Mouse (Mus musculus) embryonic facial prominence, embryonic 12.5 days (tissue): ENCODE measurements around the gene Ppp2r5e. TPM values are rescaled to one million over a fixed set of nuclear protein-coding genes. Genes with fewer than 3 reads are reported as not detected.
"Not testable (repeated sequence)": the region's sequence is repeated elsewhere in the genome, so short reads cannot be mapped to it uniquely, and the experiment has no call there.

Experiments used
- ATAC-seq: fragments of 200-750 bp; cut with Nextera tagmentation; 2 replicates; pipeline ENCODE4 v1.8.0; 2017; ENCODE audit not compliant: insufficient number of reproducible peaks, insufficient read depth, low FRiP score, low TSS enrichment
- H3K27ac ChIP-seq: fragments of 300-500 bp; sonication (generic); 2 replicates; pipeline ENCODE4 v1.5.1; 2016; ENCODE audit warnings: mild to moderate bottlenecking
- H3K27me3 ChIP-seq: fragments of 300-500 bp; sonication (generic); 2 replicates; pipeline ENCODE4 v1.6.1; 2016; ENCODE audit warnings: mild to moderate bottlenecking, moderate library complexity
- H3K36me3 ChIP-seq: fragments of 300-500 bp; sonication (generic); 2 replicates; pipeline ENCODE4 v1.6.1; 2016; ENCODE audit warnings: mild to moderate bottlenecking
- H3K4me1 ChIP-seq: fragments of 300-500 bp; sonication (generic); 2 replicates; pipeline ENCODE4 v1.6.1; 2016
- H3K4me2 ChIP-seq: fragments of 300-500 bp; sonication (generic); replicated peaks from 2 replicates; pipeline ENCODE4 v1.6.1; 2016; ENCODE audit warnings: mild to moderate bottlenecking, moderate library complexity
- H3K4me3 ChIP-seq: fragments of 300-500 bp; sonication (generic); 2 replicates; pipeline ENCODE4 v1.5.1; 2016; ENCODE audit warnings: mild to moderate bottlenecking
- H3K9ac ChIP-seq: fragments of 300-500 bp; sonication (generic); 2 replicates; pipeline ENCODE4 v1.6.1; 2016; ENCODE audit warnings: mild to moderate bottlenecking, moderate library complexity
- H3K9me3 ChIP-seq: fragments of 300-500 bp; sonication (generic); 2 replicates; pipeline ENCODE4 v1.6.1; 2016; ENCODE audit warnings: mild to moderate bottlenecking, moderate library complexity
- WGBS: fragments of 180-500 bp; shearing (Covaris S2); methylation state at CpG from one replicate; pipeline ENCODE4 v1.1.7; 2016; 5-methylcytosine and 5-hydroxymethylcytosine counted together
- polyA plus RNA-seq: library from polyadenylated mRNA; unstranded; fragments of >200 nt; fragmentation: Nextera tagmentation; extraction: Ambion mirVana; gene quantifications from 2 replicates; pipeline ENCODE4 v1.2.1, GENCODE M21; 2016

Gene Ppp2r5e
- polyA plus RNA-seq, 1 experiment from 2014 or later, result 19.2 TPM

DNA sequence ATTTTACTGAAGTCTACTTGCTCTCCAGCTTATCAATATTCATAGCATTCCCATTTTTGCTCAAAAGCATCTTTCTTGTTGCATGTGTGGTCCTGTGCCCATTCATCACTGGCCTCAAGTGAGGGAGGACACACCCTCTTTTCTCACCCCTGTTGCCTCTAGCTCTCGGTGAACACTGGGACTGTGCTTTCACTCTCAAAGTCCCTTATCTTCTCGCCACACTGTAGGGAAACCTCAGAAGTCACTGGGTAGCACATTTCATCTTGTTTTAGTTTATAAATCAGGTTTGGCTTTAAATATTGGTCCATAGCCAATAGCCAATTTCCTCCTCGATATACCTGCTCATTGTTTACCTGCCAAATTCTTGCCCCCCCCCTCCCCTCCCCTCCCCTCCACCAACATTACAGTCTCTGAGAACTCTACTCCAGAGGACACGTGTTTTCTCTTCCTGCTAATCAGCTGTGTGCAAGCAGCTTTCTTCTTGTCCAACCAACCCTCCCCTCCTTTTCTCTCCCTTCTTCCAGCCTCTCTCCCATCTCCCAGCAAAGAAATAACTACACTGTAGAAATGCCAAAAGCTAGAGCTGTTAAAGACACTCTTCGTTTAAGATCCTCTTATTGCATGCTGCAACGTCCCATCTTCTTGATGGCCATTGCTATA, 90.9 kb downstream of the Ppp2r5e start:
- no peak overlapping the region for H3K4me3 ChIP-seq
- no peak overlapping the region for H3K27ac ChIP-seq
- no peaks in the 10 kb centered on the region for H3K4me1 ChIP-seq
- no peaks in the 10 kb centered on the region for H3K27me3 ChIP-seq
- 77% methylated on average over 6 of the region's 6 CpGs for WGBS
- no peak overlapping the region for H3K4me2 ChIP-seq
- no peaks in the 10 kb centered on the region for H3K9me3 ChIP-seq
- H3K9ac ChIP-seq, result no peak overlapping the region
- no peaks in the 10 kb centered on the region for H3K36me3 ChIP-seq
- no peak for ATAC-seq

DNA sequence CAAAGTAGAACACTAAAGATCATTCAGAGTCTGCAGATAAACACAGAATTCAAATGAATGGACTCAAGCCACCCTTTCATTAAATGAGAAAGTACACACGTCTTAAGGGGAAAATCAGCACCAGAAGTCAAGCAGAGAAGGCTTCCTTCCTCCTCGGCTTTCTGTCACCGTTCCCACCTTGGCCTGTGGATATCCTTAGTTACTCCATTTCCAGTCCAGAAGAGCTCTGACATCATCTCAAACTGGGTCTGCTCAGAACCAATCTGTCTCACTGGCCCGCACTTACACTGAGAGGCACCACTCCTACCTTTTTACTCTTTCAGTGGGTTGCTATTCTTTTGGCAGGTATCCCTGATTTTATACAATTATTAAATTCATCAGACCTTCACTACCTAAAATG, 93.4 kb downstream of the Ppp2r5e start:
- H3K9ac ChIP-seq, result no peak overlapping the region
- H3K4me1 ChIP-seq, result no peaks in the 10 kb centered on the region
- H3K27me3 ChIP-seq, result no peaks in the 10 kb centered on the region
- H3K27ac ChIP-seq, result no peak overlapping the region
- no peaks in the 10 kb centered on the region for H3K9me3 ChIP-seq
- H3K4me2 ChIP-seq, result no peak overlapping the region
- H3K4me3 ChIP-seq, result no peak overlapping the region
- ATAC-seq, result no peak
- 80% methylated on average over 4 of the region's 4 CpGs for WGBS
- no peaks in the 10 kb centered on the region for H3K36me3 ChIP-seq

DNA sequence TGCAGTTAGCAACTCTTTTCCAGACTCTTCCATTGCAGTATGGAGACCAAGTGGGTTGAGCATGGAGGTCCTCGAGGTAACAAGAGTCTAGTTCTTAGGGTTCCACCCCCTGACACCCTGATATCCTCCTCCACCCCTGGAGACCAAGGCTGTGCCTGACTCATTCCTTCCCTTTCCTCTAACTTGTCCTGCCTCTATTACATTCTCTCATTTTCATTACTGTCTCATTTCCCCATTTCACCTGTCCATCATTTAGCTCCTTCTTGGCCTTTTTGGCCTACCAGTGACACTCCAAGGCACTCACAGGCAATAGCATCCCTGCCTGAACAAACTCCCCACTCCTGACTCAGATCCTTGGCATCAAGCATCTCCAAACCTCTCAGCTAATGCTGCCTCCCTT, 98.3 kb downstream of the Ppp2r5e start:
- Histone ChIP-seq H3K27ac (no peak overlapping the region), H3K4me1 (no peaks in the 10 kb centered on the region), H3K27me3 (no peaks in the 10 kb centered on the region), H3K4me3 (no peak overlapping the region), H3K9me3 (no peaks in the 10 kb centered on the region), H3K9ac (no peak overlapping the region), H3K4me2 (no peak overlapping the region), H3K36me3 (no peaks in the 10 kb centered on the region)
- no peak for ATAC-seq
- 92% methylated on average over 1 of the region's 1 CpGs for WGBS

DNA sequence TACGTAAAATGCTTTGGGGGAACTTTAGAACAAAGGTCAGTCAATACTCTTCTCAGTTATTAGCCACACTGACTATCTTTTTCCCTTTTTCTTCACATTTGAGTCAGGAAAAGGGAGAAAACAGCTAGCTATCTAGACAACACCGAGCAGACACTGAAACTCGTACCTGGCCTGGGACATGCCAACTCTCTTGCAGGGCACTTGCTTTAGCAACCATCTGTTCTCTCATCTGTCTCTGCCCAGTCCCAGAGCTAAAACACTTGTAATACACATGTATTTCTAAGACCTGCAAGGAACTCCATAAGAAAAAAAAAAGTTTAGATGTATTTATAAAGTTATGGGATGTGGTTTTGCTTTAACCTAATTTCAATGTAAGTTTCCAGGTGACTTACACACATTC, 100.4 kb downstream of the Ppp2r5e start:
- ATAC-seq, result no peak
- H3K9ac ChIP-seq, result no peak overlapping the region
- 91% methylated on average over 3 of the region's 3 CpGs for WGBS
- no peaks in the 10 kb centered on the region for H3K9me3 ChIP-seq
- H3K4me3 ChIP-seq, result no peak overlapping the region
- H3K4me2 ChIP-seq, result no peak overlapping the region
- no peaks in the 10 kb centered on the region for H3K27me3 ChIP-seq
- H3K27ac ChIP-seq, result no peak overlapping the region
- H3K36me3 ChIP-seq, result no peaks in the 10 kb centered on the region
- no peaks in the 10 kb centered on the region for H3K4me1 ChIP-seq

DNA sequence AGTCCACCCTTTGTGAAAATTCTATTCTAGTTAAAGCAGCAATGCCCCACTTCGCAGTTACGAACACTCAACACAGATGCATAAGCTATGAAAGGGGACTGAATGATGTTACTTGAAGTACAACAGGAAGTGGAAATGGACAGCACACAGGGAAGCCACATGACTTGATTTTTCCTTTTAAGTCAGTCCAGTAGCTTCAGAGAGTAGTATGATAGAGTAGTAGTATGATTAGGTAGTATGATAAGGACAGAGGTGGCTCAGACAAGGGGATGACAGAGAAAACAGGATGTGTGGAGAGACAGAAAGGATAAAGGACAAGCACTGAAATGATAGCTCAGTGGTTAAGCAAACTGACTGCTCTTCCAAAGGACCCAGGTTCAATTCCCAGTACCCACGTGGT, 101.4 kb downstream of the Ppp2r5e start:
- no peaks in the 10 kb centered on the region for H3K4me1 ChIP-seq
- H3K4me2 ChIP-seq, result no peak overlapping the region
- H3K27me3 ChIP-seq, result no peaks in the 10 kb centered on the region
- H3K27ac ChIP-seq, result no peak overlapping the region
- no peaks in the 10 kb centered on the region for H3K36me3 ChIP-seq
- H3K9ac ChIP-seq, result no peak overlapping the region
- H3K4me3 ChIP-seq, result no peak overlapping the region
- WGBS, result 89% methylated on average over 3 of the region's 3 CpGs
- ATAC-seq, result no peak
- no peaks in the 10 kb centered on the region for H3K9me3 ChIP-seq

DNA sequence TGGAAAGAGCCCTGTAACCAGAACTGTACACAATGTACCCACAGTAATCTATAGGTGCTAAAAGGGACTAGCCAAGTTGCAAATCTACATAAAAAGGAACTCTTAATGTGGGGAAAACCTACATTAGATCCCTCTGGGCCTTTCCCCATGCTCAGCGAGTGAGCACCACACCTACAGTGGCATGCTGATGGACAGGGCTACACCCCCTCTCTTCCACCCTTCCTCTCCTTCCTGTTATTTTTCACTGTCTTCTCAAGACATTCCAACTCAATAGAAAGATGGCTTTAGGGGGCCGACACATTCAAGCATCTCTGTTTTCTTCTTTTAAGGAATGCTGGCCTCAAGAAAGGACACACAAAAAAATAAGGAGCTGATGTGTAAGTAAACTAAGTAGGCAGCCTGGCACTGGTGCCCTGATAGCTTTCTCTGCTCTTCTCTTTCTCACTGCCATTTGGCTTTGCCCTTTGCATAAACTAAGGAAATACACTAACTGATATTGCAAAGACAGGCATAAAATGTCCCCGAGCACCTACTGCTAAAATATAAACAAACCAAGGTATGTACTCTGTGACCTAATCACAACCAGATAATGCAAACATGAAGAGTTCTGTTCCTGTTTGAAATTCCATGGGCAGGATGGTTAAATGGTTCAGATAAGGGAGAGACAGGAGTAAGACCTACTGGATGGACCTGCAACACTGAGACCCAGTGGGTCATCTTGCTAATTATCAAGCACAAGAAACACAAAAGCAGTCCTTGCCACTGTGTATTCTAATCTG, 103.3 kb downstream of the Ppp2r5e start:
- H3K4me2 ChIP-seq, result no peak overlapping the region
- H3K9ac ChIP-seq, result no peak overlapping the region
- no peaks in the 10 kb centered on the region for H3K36me3 ChIP-seq
- no peaks in the 10 kb centered on the region for H3K27me3 ChIP-seq
- no peak for ATAC-seq
- 64% methylated on average over 3 of the region's 3 CpGs for WGBS
- H3K27ac ChIP-seq, result no peak overlapping the region
- H3K9me3 ChIP-seq, result no peaks in the 10 kb centered on the region
- no peaks in the 10 kb centered on the region for H3K4me1 ChIP-seq
- no peak overlapping the region for H3K4me3 ChIP-seq

DNA sequence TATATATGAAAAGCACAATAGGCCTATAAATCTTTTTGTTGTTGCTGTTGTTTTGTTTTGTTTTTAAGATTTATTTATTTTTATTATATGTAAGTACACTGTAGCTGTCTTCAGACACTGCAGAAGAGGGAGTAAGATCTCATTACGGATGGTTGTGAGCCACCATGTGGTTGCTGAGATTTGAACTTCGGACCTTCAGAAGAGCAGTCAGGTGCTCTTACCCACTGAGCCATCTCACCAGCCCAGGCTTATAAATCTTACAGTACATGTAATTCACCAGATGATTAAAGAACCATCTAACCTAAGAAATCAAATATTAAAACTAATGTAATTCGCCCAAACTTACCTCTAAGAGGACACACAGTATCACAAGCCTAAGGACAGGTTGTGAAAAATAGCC, 103.9 kb downstream of the Ppp2r5e start:
- H3K4me3 ChIP-seq, H3K9me3 ChIP-seq, H3K36me3 ChIP-seq, H3K4me2 ChIP-seq, ATAC-seq, H3K27me3 ChIP-seq, H3K9ac ChIP-seq, H3K4me1 ChIP-seq, H3K27ac ChIP-seq: not testable (repeated sequence)
- 95% methylated on average over 3 of the region's 3 CpGs for WGBS

DNA sequence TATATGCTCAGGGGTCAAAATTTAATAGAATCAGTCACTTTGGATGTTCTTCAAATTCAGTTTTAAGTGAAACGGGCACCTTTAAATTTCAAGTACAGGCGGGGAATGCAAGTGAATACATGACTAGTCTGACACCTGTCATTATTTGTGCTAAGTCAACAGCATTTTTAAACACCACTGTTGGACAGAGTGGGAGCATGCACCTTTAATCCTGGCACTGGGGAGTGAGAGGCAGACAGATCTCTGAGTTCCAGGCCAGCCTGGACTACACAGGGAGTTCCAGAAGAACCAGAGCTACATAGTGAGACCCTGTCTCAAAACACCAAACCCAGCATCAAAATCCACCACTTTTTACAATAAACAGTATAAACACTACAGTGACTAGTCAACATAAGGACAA, 108.5 kb downstream of the Ppp2r5e start:
- 87% methylated on average over 2 of the region's 2 CpGs for WGBS
- no peak for ATAC-seq
- Histone ChIP-seq H3K9ac (no peak overlapping the region), H3K4me3 (no peak overlapping the region), H3K36me3 (no peaks in the 10 kb centered on the region), H3K4me1 (no peaks in the 10 kb centered on the region), H3K27ac (no peak overlapping the region), H3K9me3 (no peaks in the 10 kb centered on the region), H3K27me3 (no peaks in the 10 kb centered on the region), H3K4me2 (no peak overlapping the region)

DNA sequence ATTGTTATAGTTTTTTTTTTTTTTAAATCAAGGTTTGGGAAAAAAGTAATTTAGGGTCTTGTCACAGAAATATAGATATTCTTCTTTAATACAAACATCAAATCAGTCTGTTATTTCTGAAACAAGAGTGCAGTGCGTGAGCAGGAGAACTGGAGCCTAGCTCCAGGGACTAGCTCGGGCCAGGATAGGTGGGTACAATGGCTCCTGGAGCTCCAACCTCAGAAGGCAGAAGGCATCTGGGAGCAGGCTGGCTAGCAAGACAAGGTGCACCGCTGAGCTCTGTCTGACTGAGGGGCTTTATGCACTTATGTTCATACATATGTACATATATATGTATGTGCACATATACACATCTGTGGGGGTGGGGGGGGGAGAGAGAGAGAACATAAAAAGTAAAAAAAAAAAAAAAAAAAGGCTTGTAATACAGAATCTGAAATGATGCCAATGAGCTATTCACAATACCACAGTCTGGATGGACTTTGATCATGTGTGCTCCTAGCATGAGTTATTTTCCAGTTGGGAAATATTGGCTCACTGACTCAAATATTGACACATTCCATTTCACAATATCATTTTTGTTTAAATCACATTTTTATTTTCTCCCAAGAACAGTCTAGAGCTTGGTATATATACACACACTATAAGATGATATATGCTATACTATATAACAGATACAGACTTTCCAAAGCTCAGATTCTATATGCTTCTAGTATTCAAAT, 109.3 kb downstream of the Ppp2r5e start:
- H3K9me3 ChIP-seq, result no peaks in the 10 kb centered on the region
- H3K9ac ChIP-seq, result no peak overlapping the region
- no peak overlapping the region for H3K27ac ChIP-seq
- H3K4me1 ChIP-seq, result no peaks in the 10 kb centered on the region
- WGBS, result 91% methylated on average over 3 of the region's 3 CpGs
- ATAC-seq, result no peak
- H3K27me3 ChIP-seq, result no peaks in the 10 kb centered on the region
- 0 out of 2 replicates have a peak, but pooled peaks cover 4% of the 10 kb centered on the region for H3K36me3 ChIP-seq
- H3K4me2 ChIP-seq, result no peak overlapping the region
- no peak overlapping the region for H3K4me3 ChIP-seq

DNA sequence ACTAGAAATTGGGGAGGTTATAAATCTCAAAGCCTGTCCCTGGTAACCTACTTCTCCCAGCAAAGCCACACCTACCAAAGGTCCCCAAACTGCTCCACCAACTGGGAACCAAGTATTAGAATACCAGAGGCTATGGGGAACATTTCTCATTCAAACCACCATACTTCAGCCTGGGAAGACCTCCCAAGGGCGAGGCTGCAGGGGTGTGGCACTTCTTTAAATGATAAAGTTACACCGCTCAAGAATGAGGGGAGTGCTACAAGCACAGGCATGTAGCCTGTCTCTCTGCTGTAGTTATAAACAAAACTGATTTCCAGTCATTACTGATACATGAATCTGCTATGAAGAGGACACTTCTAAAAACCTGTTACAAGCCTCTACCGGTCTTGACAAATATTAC, 113.3 kb downstream of the Ppp2r5e start:
- H3K4me3 ChIP-seq, result no peak overlapping the region
- 0 out of 2 replicates have a peak, but pooled peaks cover 4% of the 10 kb centered on the region for H3K36me3 ChIP-seq
- no peak for ATAC-seq
- H3K4me1 ChIP-seq, result no peaks in the 10 kb centered on the region
- H3K27me3 ChIP-seq, result no peaks in the 10 kb centered on the region
- no peak overlapping the region for H3K9ac ChIP-seq
- H3K9me3 ChIP-seq, result no peaks in the 10 kb centered on the region
- H3K4me2 ChIP-seq, result no peak overlapping the region
- no peak overlapping the region for H3K27ac ChIP-seq
- WGBS, result 92% methylated on average over 3 of the region's 3 CpGs

DNA sequence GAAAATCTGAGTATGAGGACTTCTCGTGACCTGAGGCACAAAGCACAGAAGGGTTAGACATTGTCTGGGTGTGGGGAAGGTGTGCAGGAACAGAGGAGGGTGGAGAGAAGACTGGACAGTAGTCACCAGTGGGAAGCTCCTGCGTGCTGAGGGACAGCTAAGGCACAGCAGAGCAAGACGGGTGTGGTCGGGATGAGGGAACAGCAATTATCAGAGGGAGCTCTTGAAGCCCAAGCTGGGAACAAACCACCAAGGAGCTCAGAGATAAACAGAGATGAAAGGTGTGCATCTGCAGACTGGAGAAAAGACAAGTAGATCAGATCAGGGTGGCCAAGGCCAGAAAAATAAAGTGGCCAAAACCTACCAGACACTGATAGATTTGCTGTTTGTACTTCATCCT, 114.0 kb downstream of the Ppp2r5e start:
- ATAC-seq, result no peak
- Histone ChIP-seq H3K27ac (no peak overlapping the region), H3K4me2 (no peak overlapping the region), H3K27me3 (no peaks in the 10 kb centered on the region), H3K9me3 (no peaks in the 10 kb centered on the region), H3K9ac (no peak overlapping the region), H3K4me1 (no peaks in the 10 kb centered on the region), H3K4me3 (no peak overlapping the region), H3K36me3 (0 out of 2 replicates have a peak, but pooled peaks cover 4% of the 10 kb centered on the region)
- 86% methylated on average over 4 of the region's 4 CpGs for WGBS

DNA sequence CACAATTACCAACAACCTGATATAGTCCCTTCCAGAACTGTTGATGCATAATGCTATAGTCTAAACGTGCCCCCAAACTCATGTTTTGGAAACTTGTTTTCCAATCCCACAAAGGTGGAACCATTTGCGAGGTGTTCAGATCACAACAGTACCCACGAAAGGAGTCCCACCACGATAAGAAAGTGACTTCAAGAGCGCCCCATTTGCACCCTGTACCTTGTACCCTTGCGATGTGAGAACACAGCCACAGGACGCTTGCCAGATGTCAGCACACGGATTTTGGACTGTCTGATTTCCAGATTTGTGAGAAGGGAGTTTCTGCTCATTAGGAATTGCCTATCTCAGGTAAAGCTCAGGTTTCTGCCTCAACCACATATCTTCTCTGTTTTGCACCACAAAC, 116.0 kb downstream of the Ppp2r5e start:
- Histone ChIP-seq H3K27ac (no peak overlapping the region), H3K4me3 (no peak overlapping the region), H3K4me2 (no peak overlapping the region), H3K27me3 (no peaks in the 10 kb centered on the region), H3K9ac (no peak overlapping the region), H3K36me3 (0 out of 2 replicates have a peak, but pooled peaks cover 4% of the 10 kb centered on the region), H3K4me1 (no peaks in the 10 kb centered on the region), H3K9me3 (no peaks in the 10 kb centered on the region)
- WGBS, result 91% methylated on average over 8 of the region's 8 CpGs
- ATAC-seq, result no peak
